Mouse (Mus musculus): ENCODE measurements around the gene Tmem175.
"Not testable (repeated sequence)": the region's sequence is repeated elsewhere in the genome, so short reads cannot be mapped to it uniquely, and the experiment has no call there.

Gene Tmem175

GRCm38 (mm10) chr5:108629634-108630483, at the start of gene Tmem175, which contains the start of gene Gak:
Gene Tmem175 (plus strand): TSS chr5:108629770.
Gene Gak (minus strand): TSS chr5:108629755.
- CTCF ChIA-PET = interaction anchor here (0.8 kb wide), 1 partner anchor 147 kb away, joined by 17 read pairs; no protein-coding TSS in a partner anchor

- CTCF ChIA-PET = no interaction called here
Measured at GRCm38 (mm10) chr5:108581361-108581891, 48.1 kb upstream of the Tmem175 start.

DNA sequence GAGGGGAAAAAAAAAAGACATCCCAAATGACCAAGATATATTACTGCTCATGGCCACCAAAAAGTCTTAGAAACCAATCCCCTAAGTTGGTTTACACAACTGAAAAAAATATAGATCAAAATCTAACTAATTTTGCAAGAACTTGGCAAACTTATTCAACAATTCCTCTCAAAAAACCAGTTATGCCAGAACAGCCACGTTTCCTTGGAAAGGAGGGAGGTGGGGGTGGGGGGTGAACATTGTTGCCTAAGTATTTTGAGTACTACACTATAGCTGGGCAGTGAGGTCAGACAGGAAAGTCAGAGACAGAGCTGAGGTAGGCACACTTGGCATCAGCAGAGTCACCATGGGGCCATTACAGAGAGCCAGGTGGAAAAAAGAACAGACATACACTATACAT, 29.6 kb upstream of the Tmem175 start:
- CTCF ChIA-PET = no interaction called here

DNA sequence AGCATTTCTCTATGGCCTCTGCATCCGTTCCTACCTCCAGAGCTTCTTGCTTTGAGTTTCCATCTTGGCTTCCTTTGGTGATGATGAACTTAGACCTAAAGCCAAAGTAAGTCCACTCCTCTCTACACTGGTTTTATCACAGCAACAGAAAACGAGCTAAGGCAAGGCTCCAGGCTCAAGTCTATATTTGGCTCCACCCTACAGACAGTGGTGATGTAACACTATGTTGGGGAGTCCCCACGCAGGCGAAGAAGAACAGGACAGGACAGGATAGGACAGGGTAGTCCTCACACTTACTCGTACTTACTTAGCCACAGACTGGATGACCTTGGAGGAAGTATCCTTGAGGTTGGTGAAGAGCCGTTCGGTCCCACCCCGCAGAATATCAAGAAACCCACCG, 27.0 kb upstream of the Tmem175 start:
- CTCF ChIA-PET = no interaction called here

GRCm38 (mm10) chr5:108610426-108610825, 19.1 kb upstream of the Tmem175 start:
- CTCF ChIA-PET = no interaction called here

DNA sequence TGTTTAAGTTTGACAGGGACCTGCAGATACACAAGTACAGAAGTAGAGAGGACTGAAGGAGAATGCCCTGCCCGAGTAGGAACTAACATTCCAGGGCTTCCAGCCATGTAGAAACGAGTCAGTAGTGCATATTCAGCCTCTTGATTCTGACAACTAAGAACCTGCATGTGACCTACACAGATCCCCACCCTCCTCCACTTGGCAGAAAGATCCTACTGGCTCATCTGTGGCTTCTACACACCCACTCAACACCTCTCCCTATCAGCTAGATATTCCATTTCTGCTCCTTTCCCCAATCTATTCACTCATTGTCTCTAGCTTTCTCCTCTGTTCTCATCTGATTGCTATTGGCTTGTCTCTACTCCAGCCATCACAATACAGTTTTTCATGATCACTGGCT, 7.7 kb upstream of the Tmem175 start:
- CTCF ChIA-PET = interaction anchor here (0.5 kb wide), 1 partner anchor 710 kb away, joined by 6 read pairs; no protein-coding TSS in a partner anchor

DNA sequence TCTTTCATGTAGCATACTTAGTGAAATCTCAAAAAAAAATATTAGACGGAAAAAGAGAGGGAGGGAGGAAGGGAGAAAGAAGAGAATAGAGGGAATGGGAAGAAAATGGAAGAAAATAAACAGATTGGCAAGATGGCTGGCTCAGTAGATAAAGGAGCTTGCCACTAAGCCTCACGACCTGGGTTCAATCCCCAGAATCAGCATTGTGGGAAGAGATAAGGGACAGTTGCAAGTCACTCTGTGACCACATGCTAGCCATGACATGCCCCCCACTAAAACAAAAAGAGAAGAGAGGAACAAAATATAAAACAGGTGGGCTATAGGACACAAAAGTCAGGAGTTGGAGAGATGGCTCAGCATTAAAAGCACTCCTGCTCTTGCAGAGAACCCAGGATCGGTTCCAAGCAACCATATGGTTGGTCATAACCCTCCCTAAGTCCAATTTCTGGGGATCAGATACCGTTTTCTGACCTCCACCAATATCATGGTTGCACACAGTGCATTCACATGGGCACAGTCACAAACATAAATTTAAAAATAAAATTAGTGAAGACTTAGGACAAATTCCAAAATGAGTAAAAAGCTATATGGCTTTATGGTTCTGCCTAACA, 3.4 kb upstream of the Tmem175 start:
- CTCF ChIA-PET = no interaction called here

DNA sequence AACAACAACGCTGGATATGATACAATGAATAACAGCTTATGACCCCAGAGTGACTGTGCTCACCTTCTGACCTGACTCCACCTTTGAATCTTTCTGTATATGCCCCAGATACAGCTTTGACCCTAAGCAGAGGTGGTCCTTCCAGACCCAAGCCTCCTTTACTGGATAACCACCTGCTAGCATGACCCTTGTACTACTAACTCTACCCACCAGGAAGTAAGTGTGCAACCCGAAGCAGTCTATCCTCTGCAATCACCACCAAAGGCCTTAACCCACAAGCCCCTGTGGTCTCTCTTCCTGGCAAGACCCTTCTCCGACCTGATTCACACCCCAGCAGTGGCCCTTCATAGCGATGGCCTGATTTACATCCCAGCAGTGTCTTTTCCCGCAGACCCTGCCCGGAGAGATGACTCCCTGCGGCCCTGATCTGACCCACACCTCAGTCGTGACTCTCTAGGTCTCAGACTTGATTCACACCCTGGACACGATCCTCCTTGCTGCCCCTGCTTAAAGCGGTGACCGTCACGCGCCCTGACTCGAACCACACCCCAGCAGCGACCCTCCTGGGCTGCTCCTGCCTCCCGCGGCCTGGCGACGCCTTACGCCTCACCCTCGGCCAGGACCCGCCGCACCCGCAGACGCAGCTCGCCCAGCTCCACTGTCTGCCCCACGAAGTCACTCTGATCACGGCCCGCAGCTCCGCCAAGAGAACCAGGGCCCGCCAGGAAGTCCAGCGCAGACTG, 508 bp upstream of the Tmem175 start:
- CTCF ChIA-PET = interaction anchor here (1.0 kb wide), 1 partner anchor 32 kb away, joined by 3 read pairs; no protein-coding TSS in a partner anchor

GRCm38 (mm10) chr5:108633676-108634075, 4.1 kb downstream of the Tmem175 start:
- CTCF ChIA-PET = no interaction called here

GRCm38 (mm10) chr5:108634088-108634487, 4.5 kb downstream of the Tmem175 start:
- CTCF ChIA-PET = not testable (repeated sequence)

DNA sequence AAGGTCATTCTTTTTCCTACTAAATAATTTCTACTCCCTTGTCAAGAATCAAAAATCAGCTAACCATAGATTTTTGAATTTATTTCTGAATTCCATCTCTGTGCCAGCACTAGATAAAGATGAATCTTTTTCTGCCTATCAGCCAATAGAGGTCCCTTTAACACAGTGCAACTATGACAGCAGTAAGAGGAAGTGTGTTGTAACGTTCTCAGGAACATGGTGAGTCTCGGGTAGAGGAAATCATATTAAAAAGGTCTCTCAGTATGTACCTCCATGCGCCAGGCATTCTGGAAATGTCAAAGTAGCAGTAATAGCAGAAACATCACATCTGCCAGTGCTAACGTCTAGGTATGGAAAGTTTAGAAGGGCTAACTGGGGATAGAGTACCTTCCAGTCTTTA, 6.6 kb downstream of the Tmem175 start:
- CTCF ChIA-PET = no interaction called here

GRCm38 (mm10) chr5:108643674-108644073, 14.1 kb downstream of the Tmem175 start:
- CTCF ChIA-PET = no interaction called here

GRCm38 (mm10) chr5:108645651-108646342, 16.2 kb downstream of the Tmem175 start:
- CTCF ChIA-PET = no interaction called here

DNA sequence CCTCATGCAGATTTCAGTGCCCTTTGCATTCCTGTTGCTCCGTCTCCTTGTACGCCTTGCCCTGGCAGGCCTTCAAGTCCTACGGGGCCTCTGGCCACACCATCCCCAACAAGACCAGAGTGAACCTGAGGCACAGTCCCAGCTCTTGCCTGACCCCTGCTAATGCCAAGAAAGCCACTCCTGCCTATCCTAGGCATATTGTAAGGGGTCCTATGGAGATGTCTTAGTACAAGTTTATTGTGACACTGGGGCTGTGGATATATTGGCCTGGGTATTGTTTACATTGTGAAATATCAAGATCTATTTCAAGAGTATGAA, 16.7 kb downstream of the Tmem175 start:
- CTCF ChIA-PET = no interaction called here

DNA sequence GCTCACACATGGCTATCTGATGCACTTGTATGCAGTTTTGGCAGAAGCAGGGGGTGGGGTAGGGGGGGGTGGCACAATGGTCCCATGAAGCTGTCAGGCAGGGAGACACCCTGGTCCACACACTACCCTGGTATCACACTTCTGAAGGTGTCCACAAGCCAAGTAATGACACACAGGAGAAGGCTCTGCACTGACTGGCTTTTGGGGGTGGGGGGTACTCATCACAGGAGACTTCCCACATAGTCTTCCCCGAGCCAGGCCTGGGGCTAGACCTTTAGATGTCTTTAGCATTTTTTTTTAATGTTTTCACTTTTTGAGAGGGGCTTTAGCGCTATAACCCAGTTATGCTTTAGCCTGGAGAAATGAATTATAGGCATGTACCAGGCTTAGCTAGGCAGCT, 17.7 kb downstream of the Tmem175 start:
- CTCF ChIA-PET = no interaction called here

DNA sequence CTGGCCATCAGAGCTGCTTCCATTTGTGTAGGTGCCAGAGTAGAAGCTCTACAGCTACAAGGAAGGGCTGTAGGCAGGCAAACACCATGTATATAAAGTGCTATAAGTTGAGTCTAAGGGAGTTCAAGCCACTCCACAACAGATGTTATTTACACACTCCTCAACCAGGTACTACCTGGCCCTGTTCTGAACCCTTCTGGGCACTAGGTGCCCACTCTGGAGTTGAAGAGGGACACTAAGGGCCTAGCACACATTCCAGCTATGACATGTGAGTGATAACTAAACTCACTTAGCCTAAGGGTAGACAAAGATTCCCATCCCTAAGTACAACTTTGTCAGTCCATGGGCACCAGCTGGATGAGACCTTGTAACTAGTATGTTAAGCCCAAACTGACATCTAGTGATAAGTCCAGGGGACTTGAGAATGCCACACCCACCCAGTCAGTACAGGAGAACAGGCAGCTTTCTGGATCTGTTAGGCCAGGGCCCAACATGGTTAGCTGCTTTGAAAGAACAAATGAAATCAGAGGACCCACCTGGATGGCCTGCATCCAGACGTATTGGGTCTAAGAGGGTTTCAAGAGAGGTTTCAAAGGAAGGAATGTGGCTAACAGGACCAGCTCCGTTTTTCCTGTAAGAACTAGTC, 18.4 kb downstream of the Tmem175 start:
- CTCF ChIA-PET = no interaction called here

DNA sequence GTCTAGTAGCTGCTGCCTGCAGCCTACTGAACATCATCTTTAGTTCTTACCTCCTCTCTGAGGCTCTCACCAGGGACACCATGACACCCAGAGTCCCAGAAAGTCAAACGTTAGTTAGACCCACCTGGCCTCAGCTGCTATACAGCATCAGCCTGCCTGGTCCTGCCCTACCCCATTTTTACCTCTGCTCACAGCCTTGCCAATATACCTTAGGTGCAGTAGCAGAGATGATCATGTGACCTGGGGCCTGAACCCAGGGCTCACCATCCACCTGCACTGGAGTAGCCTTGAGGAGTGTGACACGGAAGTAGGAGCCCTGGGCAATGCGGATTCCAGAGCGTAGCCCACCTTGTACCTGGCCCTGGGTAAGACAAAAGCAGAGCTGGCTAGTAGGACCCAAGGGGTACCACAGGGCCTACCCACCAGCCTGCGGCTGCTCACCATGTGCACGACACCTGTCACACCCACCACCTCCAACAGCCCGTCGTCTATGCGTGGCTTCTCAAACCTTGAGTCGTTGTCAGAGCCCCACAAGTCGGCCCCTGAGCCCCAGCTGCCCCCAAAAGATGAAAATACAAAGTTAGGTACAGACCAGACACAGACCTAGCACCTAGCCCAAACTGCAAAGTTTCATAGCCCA, 19.5 kb downstream of the Tmem175 start:
- CTCF ChIA-PET = no interaction called here

DNA sequence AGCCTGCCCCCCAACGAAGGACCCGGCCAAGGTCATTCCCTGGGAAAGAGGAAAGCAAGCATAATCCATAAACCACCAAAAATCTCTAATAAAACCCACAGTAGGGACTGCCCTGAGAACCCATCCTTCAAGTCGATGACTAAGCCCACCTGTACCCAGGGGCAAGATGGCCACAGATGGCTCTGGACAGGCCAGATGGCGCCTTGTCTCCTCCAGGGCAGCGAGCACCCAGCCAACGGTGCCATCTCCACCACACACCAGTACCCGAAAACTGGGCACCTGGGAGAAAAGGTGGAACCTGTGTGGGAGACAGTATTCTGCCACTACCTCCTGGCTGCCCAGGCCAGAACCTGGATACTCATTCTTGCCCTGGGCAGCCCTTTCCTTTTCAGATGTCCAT, 20.8 kb downstream of the Tmem175 start:
- CTCF ChIA-PET = interaction anchor here (1.1 kb wide), 1 partner anchor 10 kb away, joined by 5 read pairs; the partner anchor contains the start of gene Idua

- CTCF ChIA-PET = interaction anchor here (0.5 to 1.1 kb wide), 3 partner anchors 9 to 340 kb away, joined by 3 to 7 read pairs (median 5); partner anchors contain the start of gene Idua
Measured at GRCm38 (mm10) chr5:108651136-108651720, 21.7 kb downstream of the Tmem175 start.

DNA sequence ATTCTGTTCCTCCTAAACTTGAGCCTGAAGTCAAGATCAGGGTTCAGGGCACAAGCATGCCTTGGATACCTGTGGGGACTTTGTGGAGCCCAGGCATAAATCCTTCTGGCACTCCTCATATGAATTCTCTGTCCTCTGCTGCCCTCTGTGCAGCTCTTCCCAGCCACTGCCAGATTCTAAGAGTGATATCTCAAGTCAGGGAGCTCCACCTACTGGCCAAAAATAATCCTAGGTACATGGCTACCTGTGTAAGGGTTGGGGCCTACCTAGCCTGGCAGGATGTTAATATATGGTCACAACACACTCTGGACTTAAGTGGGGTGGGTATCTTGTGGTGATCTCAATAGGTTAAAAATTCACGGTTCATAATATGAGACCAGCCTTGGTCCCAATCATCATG, 22.3 kb downstream of the Tmem175 start:
- CTCF ChIA-PET = interaction anchor here (0.5 to 0.7 kb wide), 2 partner anchors 215 to 340 kb away, joined by 3 to 7 read pairs; no protein-coding TSS in a partner anchor

All from spleen, embryonic (tissue).